Mouse (Mus musculus) C2C12 (cell line): ENCODE data around the gene Sp7.

Experiments used
- CTCF ChIP-seq: IDR thresholded peaks from one replicate; pipeline ENCODE4 v1.5.1; 2011; ENCODE audit not compliant: control insufficient read depth, insufficient read depth, insufficient read length
- USF1 ChIP-seq: IDR thresholded peaks from one replicate; pipeline ENCODE4 v1.6.1; 2011; ENCODE audit warnings: low read depth, mild to moderate bottlenecking, control low read depth, moderate library complexity

DNA sequence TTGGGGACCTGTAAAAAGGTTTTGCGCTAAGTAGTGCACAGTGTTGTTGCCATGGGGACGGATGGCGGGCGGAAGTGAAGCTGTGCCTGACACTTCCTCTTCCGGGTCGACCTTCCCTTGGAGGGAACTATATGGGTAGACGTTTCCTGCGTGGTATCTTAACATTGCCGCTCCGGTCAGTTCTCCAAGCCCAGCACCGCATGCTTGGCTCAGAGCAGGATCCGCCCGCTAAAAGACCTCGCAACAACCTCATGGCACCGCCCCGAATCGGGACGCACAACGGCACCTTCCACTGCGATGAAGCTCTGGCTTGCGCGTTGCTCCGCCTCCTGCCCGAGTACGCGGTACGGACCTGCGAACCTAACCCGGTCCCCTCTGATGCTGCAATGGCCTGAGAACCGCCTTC lies 35.4 kb downstream of the Sp7 start, which contains the start of gene Myg1:
- TF ChIP-seq USF1: no peak
- no peak for TF ChIP-seq CTCF
